Mouse (Mus musculus) kidney, adult 11 months (tissue): ENCODE data around the gene Arfgef2.

Experiments used
- DNase-seq: peaks from one replicate; pipeline ENCODE4 v3.0.0; 2022

The Arfgef2 gene

GRCm38 (mm10) chr2:166909729-166910128 is 104.3 kb downstream of the Arfgef2 start:
- DNase-seq = no peak

- DNase-seq = no peak
These were observed 105.1 kb downstream of the Arfgef2 start for GRCm38 (mm10) chr2:166910536-166910935.

- no peak for DNase-seq
These were observed 118.6 kb downstream of the Arfgef2 start for GRCm38 (mm10) chr2:166923971-166924370.

GRCm38 (mm10) chr2:166933943-166934342 is 128.6 kb downstream of the Arfgef2 start:
- DNase-seq = no peak

GRCm38 (mm10) chr2:166934416-166934815 is 129.0 kb downstream of the Arfgef2 start:
- no peak for DNase-seq

GRCm38 (mm10) chr2:166935582-166935981 is 130.2 kb downstream of the Arfgef2 start:
- no peak for DNase-seq

- no peak for DNase-seq
These were observed 130.8 kb downstream of the Arfgef2 start for GRCm38 (mm10) chr2:166936166-166936565.

GRCm38 (mm10) chr2:166943146-166943545 is 137.8 kb downstream of the Arfgef2 start:
- DNase-seq = no peak

GRCm38 (mm10) chr2:166944346-166944745 is 139.0 kb downstream of the Arfgef2 start:
- DNase-seq = no peak

GRCm38 (mm10) chr2:166945456-166945855 is 140.1 kb downstream of the Arfgef2 start:
- DNase-seq = no peak
